Mouse (Mus musculus) lung, adult 2 months (tissue): Measurements from ENCODE around the gene Actr6. TPM values are rescaled to one million over a fixed set of nuclear protein-coding genes. Genes with fewer than 3 reads are reported as not detected.
A peak's percentile ranks its signal among the peaks of the same experiment; 100 is the strongest.

Source experiments
- DNase-seq: peaks from one replicate; pipeline ENCODE4 v3.0.0; 2022
- H3K4me1 ChIP-seq: fragments of 200-500 bp; 2 replicates; pipeline ENCODE4 v1.6.1; 2011; ENCODE audit warnings: low read length; ENCODE audit not compliant: control insufficient read depth, insufficient read depth
- H3K4me3 ChIP-seq: fragments of 200-500 bp; replicated peaks from 2 replicates; pipeline ENCODE3; 2011; ENCODE audit warnings: low read depth, mild to moderate bottlenecking, control low read depth, low read length; ENCODE audit errors: extremely low read depth
- CTCF ChIP-seq: fragments of 200-500 bp; IDR thresholded peaks from 2 replicates; pipeline ENCODE4 v1.5.1; 2011; ENCODE audit warnings: mild to moderate bottlenecking, low read length, control low read depth; ENCODE audit not compliant: insufficient read depth
- POLR2A ChIP-seq: fragments of 200-500 bp; IDR thresholded peaks from 2 replicates; pipeline ENCODE4 v1.6.1; 2011; ENCODE audit warnings: low read depth, mild to moderate bottlenecking, control low read depth, low read length, borderline replicate concordance; ENCODE audit errors: extremely low read depth
- WGBS: fragments of 180-500 bp; shearing (Covaris S2); methylation state at CpG from one replicate; pipeline ENCODE4 v1.1.7; 2018; 5-methylcytosine and 5-hydroxymethylcytosine counted together
- polyA plus RNA-seq: library from polyadenylated mRNA; depleted of rRNA; stranded (reverse); fragments of >200 nt; gene quantifications from 2 replicates; pipeline ENCODE4 v1.2.3, GENCODE M21; 2012; rRNA removed

Gene Actr6
- polyA plus RNA-seq, result 0.71 and 1.7 TPM in 2 replicates

DNA sequence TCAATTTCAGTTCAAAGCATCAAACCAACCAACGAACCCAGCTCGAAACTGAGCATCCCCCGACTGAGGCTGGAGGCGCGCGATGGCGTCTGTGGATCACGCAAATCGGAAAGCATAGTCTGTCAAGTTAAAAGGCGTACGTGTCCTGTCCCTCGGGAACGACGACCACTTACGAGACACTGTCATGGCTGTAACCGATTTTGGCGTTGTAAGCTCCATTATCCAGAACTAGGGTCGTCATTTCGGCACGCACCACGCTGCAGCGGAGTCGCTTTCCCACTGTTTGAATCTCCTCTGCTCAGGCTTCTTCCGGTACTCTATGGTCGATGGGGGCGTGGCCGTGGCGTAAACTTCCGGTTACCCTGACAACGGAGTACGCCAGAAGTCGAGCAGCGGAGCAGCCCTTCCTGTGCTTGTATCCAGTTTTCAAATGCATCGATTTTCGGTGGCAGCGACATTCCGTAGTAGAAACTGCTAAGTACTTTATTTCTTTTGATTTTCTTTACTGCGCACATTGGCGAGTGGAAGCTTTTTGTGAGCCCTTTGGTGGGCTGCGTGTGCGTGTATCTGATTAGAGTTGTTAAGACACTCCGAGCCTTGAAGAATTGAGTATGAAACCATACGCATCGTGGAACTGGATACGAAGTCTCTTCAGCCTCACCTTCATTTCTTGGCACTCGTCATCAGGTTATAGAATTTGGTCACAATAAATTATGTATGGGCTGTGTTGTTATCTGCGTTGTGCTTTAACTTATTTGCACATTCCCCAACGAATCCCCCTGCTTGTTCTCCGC lies at the start of gene Actr6:
Gene Actr6 (minus strand): TSS at position 295 of the 794 bp plus-strand sequence.
- peak within 1 kb of the TSS; percentile 98 for H3K4me3 ChIP-seq
- H3K4me1 ChIP-seq, result no peaks in the 10 kb centered on the region; the same call in 1 of the 2 replicates
- peak; percentile 82; the same call in 1 of the 2 replicates for TF ChIP-seq POLR2A
- TF ChIP-seq CTCF, result no peak
- under 1% methylated on average over 49 of the region's 49 CpGs for WGBS
- peak; percentile 92 for DNase-seq

DNA sequence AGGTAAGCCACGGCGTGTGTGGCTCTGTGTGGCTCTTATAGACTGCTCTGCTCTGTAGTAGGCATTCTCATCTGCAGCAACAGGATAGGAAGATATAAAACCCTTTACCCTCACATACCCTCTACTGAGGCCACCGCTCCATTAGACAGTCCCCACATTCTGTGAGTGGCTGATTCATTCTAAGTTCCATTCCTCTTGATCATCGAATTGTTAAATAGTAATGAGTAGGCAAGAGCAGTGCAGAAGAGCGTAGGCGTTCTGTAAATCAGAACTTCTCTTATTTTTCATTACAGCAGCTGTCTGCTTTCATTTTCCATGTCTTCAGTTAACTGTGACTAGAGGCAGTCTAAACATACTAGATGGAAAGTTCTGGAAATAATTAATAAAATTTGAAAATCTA lies 43.9 kb upstream of the Actr6 start:
- Histone ChIP-seq H3K4me1 (no peaks in the 10 kb centered on the region), H3K4me3 (no peak overlapping the region)
- TF ChIP-seq POLR2A, result no peak
- TF ChIP-seq CTCF, result no peak
- WGBS, result 91% methylated on average over 6 of the region's 6 CpGs
- DNase-seq, result no peak

DNA sequence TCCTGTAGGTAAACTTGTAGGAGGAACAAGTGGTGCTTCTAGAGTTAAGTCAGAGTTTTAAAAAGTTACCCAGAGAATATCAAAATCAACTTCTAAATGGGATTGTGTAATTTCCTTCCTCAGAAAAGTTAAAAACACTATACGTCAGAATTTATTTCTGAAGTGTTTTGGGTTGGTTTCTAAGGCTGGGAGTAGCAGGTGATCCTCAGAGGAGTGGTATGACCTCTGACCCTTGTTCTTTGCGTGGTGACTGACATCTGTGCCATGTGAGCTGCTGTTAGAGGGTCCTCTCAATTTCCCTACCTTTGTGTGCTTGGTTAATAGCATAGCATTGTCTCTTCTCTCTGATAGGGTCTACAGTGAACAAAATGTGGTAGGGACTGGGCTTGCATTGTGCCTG lies 39.8 kb upstream of the Actr6 start:
- no peak for TF ChIP-seq POLR2A
- TF ChIP-seq CTCF, result no peak
- H3K4me1 ChIP-seq, result no peaks in the 10 kb centered on the region; the same call in 1 of the 2 replicates
- DNase-seq, result no peak
- 33% methylated on average over 2 of the region's 2 CpGs for WGBS
- H3K4me3 ChIP-seq, result no peak overlapping the region

GRCm38 (mm10) chr10:89769096-89769495 lies 37.0 kb upstream of the Actr6 start:
- WGBS, result 62% methylated on average over 4 of the region's 4 CpGs
- no peak for DNase-seq
- Histone ChIP-seq H3K4me1 (peaks cover 2% of the 10 kb centered on the region; the same call in 1 of the 2 replicates), H3K4me3 (no peak overlapping the region)
- TF ChIP-seq CTCF (no peak), POLR2A (no peak)

DNA sequence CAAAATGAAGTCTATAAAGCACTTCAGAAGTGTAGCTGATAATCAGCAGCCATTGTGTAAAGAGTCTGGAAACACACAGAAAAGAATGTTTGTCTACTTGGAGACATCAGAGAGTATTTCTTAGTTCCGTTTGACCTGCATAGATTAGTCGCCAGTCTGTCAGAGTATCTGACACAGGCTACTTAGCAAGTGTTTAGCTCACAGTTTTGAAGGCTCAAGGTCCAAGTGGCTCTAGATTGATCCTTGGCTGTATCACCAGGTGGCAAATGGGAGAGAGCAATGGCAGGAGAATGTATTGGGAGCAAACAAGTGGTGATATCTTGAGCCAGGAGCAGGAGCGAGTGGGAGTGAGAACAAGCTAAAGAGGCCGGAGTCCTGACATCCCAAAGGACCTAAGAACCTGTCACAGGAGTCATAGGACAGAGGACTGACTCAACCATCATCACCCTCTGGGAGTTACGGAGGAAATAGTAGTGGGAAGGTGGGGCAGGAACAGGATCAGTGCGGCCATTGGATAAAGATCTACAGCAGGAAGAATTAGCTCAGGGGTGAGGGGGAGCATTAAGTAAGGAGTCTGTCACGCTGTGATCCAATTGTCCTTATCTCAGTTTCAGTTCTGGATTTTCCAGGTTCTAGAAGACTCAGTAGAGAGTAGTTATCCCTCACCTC lies 36.4 kb upstream of the Actr6 start:
- peaks cover 2% of the 10 kb centered on the region; the same call in 1 of the 2 replicates for H3K4me1 ChIP-seq
- WGBS, result 54% methylated on average over 7 of the region's 7 CpGs
- no peak overlapping the region for H3K4me3 ChIP-seq
- no peak for DNase-seq
- TF ChIP-seq POLR2A (no peak), CTCF (no peak)

DNA sequence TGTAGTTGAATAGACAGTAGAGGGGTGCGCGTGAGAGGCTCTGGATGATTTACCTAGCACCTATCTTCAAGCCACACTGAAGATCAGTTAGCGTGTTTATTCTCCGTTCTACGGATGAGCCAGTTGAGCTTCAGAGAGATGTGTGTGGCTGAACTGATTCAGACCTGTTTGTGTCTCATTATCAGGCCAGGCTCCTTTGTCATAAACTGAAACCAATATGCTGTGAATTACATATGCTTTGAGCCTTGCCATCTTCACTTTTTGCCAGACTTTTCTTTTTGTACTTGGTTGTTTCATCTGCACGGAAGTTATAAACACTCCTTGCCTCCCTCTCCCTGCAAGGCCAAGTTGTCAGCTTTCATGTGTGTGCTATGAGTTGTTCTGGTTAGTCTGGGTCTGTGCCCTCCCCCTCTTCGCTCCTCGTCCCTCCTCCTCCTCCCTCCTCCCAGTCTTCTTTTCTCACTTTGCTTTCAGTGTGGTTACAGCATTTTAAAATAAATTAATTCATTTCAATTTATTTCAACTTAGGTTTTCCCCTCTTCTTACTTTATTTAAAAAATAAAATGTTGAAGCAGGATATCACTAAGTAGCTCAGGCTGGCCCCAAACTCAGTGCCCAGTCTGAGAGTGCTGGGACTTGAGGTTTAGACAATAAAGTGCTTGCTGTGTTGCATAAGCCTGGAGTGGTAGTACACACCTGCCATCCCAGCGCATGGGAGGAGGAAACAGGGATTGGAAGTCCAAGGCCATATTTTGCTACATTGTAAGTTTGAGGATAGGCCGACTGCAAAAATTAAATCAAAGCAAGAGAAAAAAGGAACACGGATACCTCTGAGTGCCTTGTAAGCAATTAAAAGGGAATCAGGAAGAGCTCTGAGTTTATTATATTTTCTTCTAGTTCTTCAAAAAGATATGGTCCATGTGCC lies 34.0 kb upstream of the Actr6 start:
- Histone ChIP-seq H3K4me1 (peaks cover 4% of the 10 kb centered on the region; the same call in 1 of the 2 replicates), H3K4me3 (no peak overlapping the region)
- TF ChIP-seq CTCF (no peak), POLR2A (no peak)
- DNase-seq, result no peak
- WGBS, result 67% methylated on average over 11 of the region's 11 CpGs

- H3K4me1 ChIP-seq, result peaks cover 4% of the 10 kb centered on the region; the same call in 1 of the 2 replicates
- H3K4me3 ChIP-seq, result no peak overlapping the region
- TF ChIP-seq CTCF (no peak), POLR2A (no peak)
- WGBS, result 49% methylated on average over 9 of the region's 9 CpGs
- DNase-seq, result no peak
Measured at GRCm38 (mm10) chr10:89764457-89765121, 32.5 kb upstream of the Actr6 start.

DNA sequence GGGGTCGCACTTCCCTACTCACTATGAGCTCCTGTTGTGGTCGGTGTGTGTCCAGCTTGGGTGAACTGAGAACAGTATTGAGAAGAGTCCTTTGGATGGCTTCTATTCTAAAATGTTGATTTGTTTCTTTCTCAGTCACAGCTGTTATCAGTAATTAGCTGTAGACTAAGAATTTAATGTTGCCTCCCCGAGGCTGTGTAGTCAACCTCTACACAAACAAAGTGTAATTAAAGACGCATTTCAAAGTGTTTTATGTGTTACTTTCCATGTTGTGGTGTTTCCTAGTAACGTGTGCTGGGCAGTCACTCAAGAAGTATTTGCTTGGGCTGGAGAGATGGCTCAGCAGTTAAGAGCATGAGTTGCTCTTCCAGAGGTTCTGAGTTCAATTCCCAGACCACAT lies 28.7 kb upstream of the Actr6 start:
- 70% methylated on average over 5 of the region's 5 CpGs for WGBS
- Histone ChIP-seq H3K4me3 (no peak overlapping the region), H3K4me1 (peaks cover 4% of the 10 kb centered on the region; the same call in 1 of the 2 replicates)
- no peak for DNase-seq
- no peak for TF ChIP-seq POLR2A
- no peak for TF ChIP-seq CTCF
